Comparison of ENCODE assay signal across 11 mouse cellular contexts in the genomic region with DNA sequence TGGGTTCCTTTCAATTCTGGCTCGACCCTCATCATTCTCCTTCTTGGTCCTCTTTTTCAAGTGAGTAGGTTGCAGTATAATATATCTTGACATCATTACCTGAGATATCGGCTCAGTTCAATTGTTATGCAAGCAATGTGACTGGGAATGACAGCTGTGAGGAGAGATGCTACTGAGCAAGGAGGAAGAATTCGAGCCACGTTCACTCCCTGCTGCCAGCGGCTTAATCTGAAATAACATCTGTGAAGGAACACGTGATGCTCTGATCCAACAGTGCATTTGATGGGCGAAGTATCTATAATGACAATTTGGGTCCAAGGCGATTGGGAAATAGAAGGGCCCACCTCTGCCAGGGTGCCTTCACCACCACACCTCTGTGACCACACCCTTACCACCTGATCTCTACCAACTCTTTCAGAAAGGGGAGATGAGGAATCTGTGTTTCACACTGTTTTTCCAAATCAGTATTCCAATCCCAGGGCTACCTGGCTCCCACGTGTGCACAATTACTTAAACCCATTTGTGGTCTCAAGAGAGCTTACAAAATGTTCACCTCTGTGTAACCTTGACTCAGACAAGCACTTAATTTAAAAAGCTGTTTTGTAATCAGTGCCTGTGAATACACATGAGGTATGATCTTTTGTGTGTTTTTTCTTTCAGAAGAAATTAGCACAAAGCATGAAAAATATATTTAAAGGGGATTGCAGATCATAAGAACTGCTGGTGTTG.
"Had no signal": no experiment of that assay in that cellular context is flagged by ENCODE, and none has a peak within 500 bp of the region (broad histone marks: within the 10 kb centered on the region; RNA-seq: fewer than 3 reads in every experiment).

No protein-coding gene starts in this region.

- H3K36me3 ChIP-seq: limb, embryonic 10.5 days; liver, embryonic 15.5 days had no signal

- H3K9ac ChIP-seq: liver, embryonic 15.5 days had no signal

- H3K27me3 ChIP-seq: liver, embryonic 15.5 days had no signal

- H3K27ac ChIP-seq: left cerebral cortex, adult 2 months; limb, embryonic 10.5 days; liver, embryonic 15.5 days had no signal

- H3K4me1 ChIP-seq: limb, embryonic 10.5 days; liver, embryonic 15.5 days had no signal

- ATAC-seq: lung, postnatal 0 days had no signal

- DNase-seq: kidney, postnatal 25 days; lung, adult 2 months; lung, postnatal 36 days; right cerebral cortex, adult 18-20 months; right cerebral cortex, postnatal 25 days; thymus, postnatal 36 days had no signal

- H3K4me3 ChIP-seq: left cerebral cortex, adult 2 months; limb, embryonic 10.5 days; liver, embryonic 15.5 days had no signal

- H3K4me2 ChIP-seq: liver, embryonic 11.5 days; liver, embryonic 15.5 days had no signal

- H3K9me3 ChIP-seq: liver, embryonic 15.5 days had no signal
